Mouse (Mus musculus): Measurements from ENCODE around the gene Ssx2ip.

GRCm38 (mm10) chr3:146444880-146445279, 40.4 kb downstream of the Ssx2ip start:
- TF ChIP-seq MAFK (IDR thresholded peaks at IDR 0.05; ENCODE audit: insufficient read depth, low read depth, low read length) (no peak), HCFC1 (IDR thresholded peaks at IDR 0.05; ENCODE audit: borderline replicate concordance, insufficient read depth, low read length) (no peak), ZNF384 (IDR thresholded peaks at IDR 0.05; ENCODE audit: low read depth, low read length) (no peak), CHD2 (IDR thresholded peaks at IDR 0.05; ENCODE audit: low read depth, low read length) (no peak), ZC3H11A (IDR thresholded peaks at IDR 0.05; ENCODE audit: borderline replicate concordance, low read depth, low read length) (no peak)

All from ES-E14 (cell line).